Mouse (Mus musculus): ENCODE measurements around the gene Zfp286.

GRCm38 (mm10) chr11:62820059-62820541 lies 30.8 kb upstream of the Zfp286 start, which contains the start of gene Trim16:
- no peak for TF ChIP-seq POLR2A (IDR thresholded peaks at IDR 0.05; ENCODE audit: control insufficient read depth, low read depth, low read length)
- no peak for TF ChIP-seq CTCF (IDR thresholded peaks at IDR 0.05; ENCODE audit: control insufficient read depth, insufficient read depth, insufficient replicate concordance, low read depth, low read length)
